Mouse (Mus musculus): ENCODE measurements around the gene Tnfaip8l3. TPM values are rescaled to one million over a fixed set of nuclear protein-coding genes. Genes with fewer than 3 reads are reported as not detected.

Tnfaip8l3 gene
- 0.40 TPM for polyA plus RNA-seq (2014; fragmentation: Illumina TruSeq; extraction: RNeasy Lipid Tissue Mini Kit (QIAGEN cat#74804); ENCODE audit: low read depth, low replicate concordance)

DNA sequence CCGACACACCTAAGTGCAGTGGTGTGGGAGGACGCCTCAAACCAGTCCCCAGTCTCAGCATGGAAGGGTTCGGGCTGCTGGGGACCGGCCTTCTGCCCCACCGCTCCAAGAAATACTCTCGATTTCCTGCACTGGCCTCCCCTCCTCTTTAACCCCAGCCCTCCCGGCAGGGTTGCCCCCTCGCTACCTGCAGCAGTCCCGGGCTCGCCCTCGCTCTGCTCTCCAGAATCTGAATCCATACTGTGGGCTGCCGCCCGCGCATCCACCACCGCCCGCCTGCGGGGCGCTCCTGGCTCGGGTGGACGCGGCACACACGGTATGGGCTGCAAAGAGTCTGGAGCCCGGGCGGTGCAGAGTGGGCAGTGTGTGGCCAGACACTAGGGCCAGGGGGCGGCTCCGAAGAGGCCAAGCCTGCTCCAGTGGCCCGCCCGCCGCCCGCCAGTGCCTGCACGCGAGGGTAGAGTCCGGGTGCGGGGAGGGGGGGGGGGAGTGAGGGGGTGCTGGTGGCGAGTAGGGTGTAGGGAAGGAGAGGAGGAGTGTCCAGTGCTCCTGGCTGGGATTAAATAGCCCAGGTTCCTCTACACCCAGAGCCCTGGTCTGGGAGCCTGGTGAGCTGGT lies at the start of gene Tnfaip8l3:
Gene Tnfaip8l3, minus strand, starts transcription at position 357 of the 618 bp plus-strand sequence.

DNA sequence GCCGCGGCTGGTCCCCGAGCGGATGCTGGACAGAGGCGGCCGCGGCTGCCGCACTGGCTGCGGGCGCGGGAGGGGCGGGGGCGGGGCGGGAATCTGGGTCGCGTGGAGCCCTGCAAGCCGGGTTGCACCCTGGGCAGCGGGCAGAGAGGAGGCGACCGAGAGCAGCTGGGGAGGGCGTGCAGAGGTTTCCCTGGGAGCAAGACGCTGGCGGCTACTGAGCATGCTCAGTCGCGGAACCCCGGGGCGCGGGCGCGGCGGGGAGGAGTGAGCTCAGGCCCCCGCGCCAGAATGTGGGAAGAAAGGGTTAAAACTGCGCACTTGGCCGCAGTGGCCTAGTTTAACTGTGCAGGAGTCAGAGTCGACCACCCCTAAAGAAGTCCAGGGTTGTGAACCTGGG lies 93.1 kb downstream of the Tnfaip8l3 start, which contains the start of gene Elmod1:
Gene Elmod1, minus strand, starts transcription at position 180 of the 397 bp plus-strand sequence.

Other genes with a start within 250 kb of the Tnfaip8l3 start
- 0.31 TPM for gene Sln, start 218.2 kb downstream of the Tnfaip8l3 start, polyA plus RNA-seq (2014; fragmentation: Illumina TruSeq; extraction: RNeasy Lipid Tissue Mini Kit (QIAGEN cat#74804); ENCODE audit: low read depth, low replicate concordance)
- 3.7 TPM for gene Elmod1, start 93.1 kb downstream of the Tnfaip8l3 start, polyA plus RNA-seq (2014; fragmentation: Illumina TruSeq; extraction: RNeasy Lipid Tissue Mini Kit (QIAGEN cat#74804); ENCODE audit: low read depth, low replicate concordance)
- gene Cyp19a1, start 199.7 kb upstream of the Tnfaip8l3 start, polyA plus RNA-seq (2014; fragmentation: Illumina TruSeq; extraction: RNeasy Lipid Tissue Mini Kit (QIAGEN cat#74804); ENCODE audit: low read depth, low replicate concordance), result not detected
- 2.6 TPM for gene Gldn, start 218.1 kb upstream of the Tnfaip8l3 start, polyA plus RNA-seq (2014; fragmentation: Illumina TruSeq; extraction: RNeasy Lipid Tissue Mini Kit (QIAGEN cat#74804); ENCODE audit: low read depth, low replicate concordance)

Measured in adipose tissue, adult 10 weeks (tissue).